Mouse (Mus musculus) hindbrain, embryonic 14.5 days (tissue): Measurements from ENCODE around the gene Tex264. TPM values are rescaled to one million over a fixed set of nuclear protein-coding genes. Genes with fewer than 3 reads are reported as not detected.

Experiments used
- ATAC-seq: fragments of 200-750 bp; cut with Nextera tagmentation; 2 replicates; pipeline ENCODE4 v1.8.0; 2017; ENCODE audit warnings: moderate number of reproducible peaks, mild to moderate bottlenecking, moderate TSS enrichment, moderate library complexity; ENCODE audit not compliant: low FRiP score
- DNase-seq: peaks from one replicate; pipeline ENCODE4 v3.0.0-alpha.2; 2015; ENCODE audit warnings: low spot score
- H3K27ac ChIP-seq: fragments of 300-500 bp; sonication (generic); 2 replicates; pipeline ENCODE4 v1.5.1; 2014; ENCODE audit warnings: mild to moderate bottlenecking, moderate library complexity
- H3K27me3 ChIP-seq: fragments of 300-500 bp; sonication (generic); 2 replicates; pipeline ENCODE4 v1.6.1; 2014; ENCODE audit warnings: mild to moderate bottlenecking, low read length, mixed read lengths; ENCODE audit not compliant: control insufficient read depth, insufficient read depth
- H3K36me3 ChIP-seq: fragments of 300-500 bp; sonication (generic); replicated peaks from 2 replicates; pipeline ENCODE4 v1.6.1; 2014; ENCODE audit not compliant: control insufficient read depth, insufficient read depth
- H3K4me1 ChIP-seq: fragments of 300-500 bp; sonication (generic); replicated peaks from 2 replicates; pipeline ENCODE4 v1.6.1; 2014; ENCODE audit warnings: antibody characterized with exemption, low read length, mixed read lengths; ENCODE audit not compliant: control insufficient read depth, insufficient read depth
- H3K4me2 ChIP-seq: fragments of 300-500 bp; sonication (generic); replicated peaks from 2 replicates; pipeline ENCODE4 v1.6.1; 2014; ENCODE audit warnings: mild to moderate bottlenecking, moderate library complexity
- H3K4me3 ChIP-seq: fragments of 300-500 bp; sonication (generic); replicated peaks from 2 replicates; pipeline ENCODE4 v1.5.1; 2014; ENCODE audit warnings: mild to moderate bottlenecking, low read length
- H3K9ac ChIP-seq: fragments of 300-500 bp; sonication (generic); 2 replicates; pipeline ENCODE4 v1.6.1; 2014
- H3K9me3 ChIP-seq: fragments of 300-500 bp; sonication (generic); 2 replicates; pipeline ENCODE4 v1.6.1; 2016; ENCODE audit warnings: low read length; ENCODE audit not compliant: control insufficient read depth
- WGBS: fragments of 180-500 bp; shearing (Covaris S2); extraction: QIAGEN DNeasy Blood & Tissue Kit; methylation state at CpG from one replicate; pipeline ENCODE4 v1.1.7; 2014; 5-methylcytosine and 5-hydroxymethylcytosine counted together
- polyA plus RNA-seq: library from polyadenylated mRNA; unstranded; fragments of >200 nt; fragmentation: Nextera tagmentation; extraction: Ambion mirVana; gene quantifications from 2 replicates; pipeline ENCODE4 v1.2.1, GENCODE M21; 2014

Gene Tex264
- polyA plus RNA-seq, 1 experiment from 2014 or later: 65.7 TPM

GRCm38 (mm10) chr9:106655884-106656720, 29.6 kb downstream of the Tex264 start, which contains the start of gene Grm2:
TSS of gene Grm2 (minus strand) at chr9:106656082.
- WGBS: 2% methylated on average over 41 of the region's 44 CpGs
- peak within 1 kb of the TSS; percentile 86 for H3K4me2 ChIP-seq

GRCm38 (mm10) chr9:106652720-106653119, 33.0 kb downstream of the Tex264 start:
- no peaks in the 10 kb centered on the region; the same call in 1 of the 2 replicates for H3K36me3 ChIP-seq

More at GRCm38 (mm10) chr9:106655884-106656720, 29.6 kb downstream of the Tex264 start, which contains the start of gene Grm2:
- Histone ChIP-seq H3K27ac (no peak within 1 kb of the TSS), H3K9ac (peak within 1 kb of the TSS; percentile 72), H3K9me3 (no peaks in the 10 kb centered on the region), H3K4me3 (peak within 1 kb of the TSS; percentile 58), H3K4me1 (peaks cover 7% of the 10 kb centered on the region), H3K36me3 (peaks cover 29% of the 10 kb centered on the region), H3K27me3 (no peaks in the 10 kb centered on the region)
- DNase-seq (peak; percentile 67), ATAC-seq (peak; percentile 68)

GRCm38 (mm10) chr9:106647226-106647625, 38.5 kb downstream of the Tex264 start:
- ATAC-seq (no peak), DNase-seq (no peak)
- Histone ChIP-seq H3K4me3 (no peak overlapping the region), H3K36me3 (no peaks in the 10 kb centered on the region), H3K27me3 (no peaks in the 10 kb centered on the region), H3K4me1 (no peaks in the 10 kb centered on the region), H3K27ac (no peak overlapping the region), H3K4me2 (no peak overlapping the region), H3K9ac (no peak overlapping the region), H3K9me3 (no peaks in the 10 kb centered on the region)
- 74% methylated on average over 27 of the region's 27 CpGs for WGBS

More at GRCm38 (mm10) chr9:106652720-106653119, 33.0 kb downstream of the Tex264 start:
- Histone ChIP-seq H3K27me3 (no peaks in the 10 kb centered on the region), H3K4me1 (peaks cover 7% of the 10 kb centered on the region), H3K9ac (no peak overlapping the region), H3K4me2 (no peak overlapping the region), H3K9me3 (no peaks in the 10 kb centered on the region), H3K27ac (no peak overlapping the region), H3K4me3 (no peak overlapping the region)
- no peak for DNase-seq
- no peak for ATAC-seq
- WGBS: 78% methylated on average over 1 of the region's 1 CpGs

- 71% methylated on average over 9 of the region's 9 CpGs for WGBS
- Histone ChIP-seq H3K4me2 (no peak overlapping the region), H3K4me3 (no peak overlapping the region), H3K36me3 (no peaks in the 10 kb centered on the region), H3K9me3 (no peaks in the 10 kb centered on the region), H3K9ac (no peak overlapping the region), H3K4me1 (no peaks in the 10 kb centered on the region), H3K27ac (no peak overlapping the region), H3K27me3 (no peaks in the 10 kb centered on the region)
- no peak for DNase-seq
- no peak for ATAC-seq
Measured at GRCm38 (mm10) chr9:106645684-106646271, 39.9 kb downstream of the Tex264 start.

- H3K4me2 ChIP-seq: no peak overlapping the region
- no peaks in the 10 kb centered on the region for H3K4me1 ChIP-seq
- H3K36me3 ChIP-seq: no peaks in the 10 kb centered on the region
- no peak for ATAC-seq
- H3K27ac ChIP-seq: no peak overlapping the region
- H3K9me3 ChIP-seq: no peaks in the 10 kb centered on the region
- no peak for DNase-seq
- no peaks in the 10 kb centered on the region for H3K27me3 ChIP-seq
- no peak overlapping the region for H3K4me3 ChIP-seq
- WGBS: 77% methylated on average over 6 of the region's 6 CpGs
- no peak overlapping the region for H3K9ac ChIP-seq
Measured at GRCm38 (mm10) chr9:106643787-106644186, 41.9 kb downstream of the Tex264 start.

- H3K9me3 ChIP-seq: no peaks in the 10 kb centered on the region
- 30% methylated on average over 7 of the region's 7 CpGs for WGBS
Measured at GRCm38 (mm10) chr9:106643128-106643527, 42.6 kb downstream of the Tex264 start.

GRCm38 (mm10) chr9:106641346-106641745, 44.4 kb downstream of the Tex264 start:
- DNase-seq (no peak), ATAC-seq (no peak)
- no peak overlapping the region for H3K27ac ChIP-seq
- no peak overlapping the region for H3K9ac ChIP-seq
- no peak overlapping the region for H3K4me3 ChIP-seq
- no peaks in the 10 kb centered on the region for H3K4me1 ChIP-seq
- WGBS: 54% methylated on average over 5 of the region's 5 CpGs
- no peaks in the 10 kb centered on the region for H3K9me3 ChIP-seq
- H3K4me2 ChIP-seq: no peak overlapping the region
- no peaks in the 10 kb centered on the region for H3K27me3 ChIP-seq
- no peaks in the 10 kb centered on the region for H3K36me3 ChIP-seq

More at GRCm38 (mm10) chr9:106643128-106643527, 42.6 kb downstream of the Tex264 start:
- Histone ChIP-seq H3K27ac (no peak overlapping the region), H3K4me1 (no peaks in the 10 kb centered on the region), H3K36me3 (no peaks in the 10 kb centered on the region), H3K4me3 (no peak overlapping the region), H3K9ac (no peak overlapping the region), H3K27me3 (no peaks in the 10 kb centered on the region), H3K4me2 (no peak overlapping the region)
- DNase-seq (peak; percentile 55), ATAC-seq (no peak)

- ATAC-seq (no peak), DNase-seq (no peak)
- Histone ChIP-seq H3K4me1 (no peaks in the 10 kb centered on the region), H3K9ac (no peak overlapping the region), H3K4me3 (no peak overlapping the region), H3K9me3 (no peaks in the 10 kb centered on the region), H3K27ac (no peak overlapping the region), H3K36me3 (no peaks in the 10 kb centered on the region), H3K27me3 (no peaks in the 10 kb centered on the region), H3K4me2 (no peak overlapping the region)
- WGBS: 93% methylated on average over 8 of the region's 8 CpGs
Measured at GRCm38 (mm10) chr9:106638154-106638553, 47.6 kb downstream of the Tex264 start.

GRCm38 (mm10) chr9:106632185-106632584, 53.5 kb downstream of the Tex264 start:
- H3K4me2 ChIP-seq: no peak overlapping the region
- H3K27me3 ChIP-seq: no peaks in the 10 kb centered on the region
- H3K4me1 ChIP-seq: no peaks in the 10 kb centered on the region
- H3K9me3 ChIP-seq: no peaks in the 10 kb centered on the region
- no peak overlapping the region for H3K4me3 ChIP-seq
- no peaks in the 10 kb centered on the region for H3K36me3 ChIP-seq
- H3K9ac ChIP-seq: no peak overlapping the region
- 70% methylated on average over 5 of the region's 5 CpGs for WGBS
- ATAC-seq: no peak
- DNase-seq: no peak
- H3K27ac ChIP-seq: no peak overlapping the region
